Mouse (Mus musculus) cortical plate, adult 2 months (tissue): Measurements from ENCODE around the gene Pigf.

Experiments
- CTCF ChIP-seq: fragments of 200-500 bp; IDR thresholded peaks from 2 replicates; pipeline ENCODE4 v1.5.1; 2011; ENCODE audit warnings: mild to moderate bottlenecking, control low read depth, low read length; ENCODE audit not compliant: insufficient read depth; ENCODE audit errors: extremely low read depth
- POLR2A ChIP-seq: fragments of 200-500 bp; IDR thresholded peaks from 2 replicates; pipeline ENCODE4 v1.6.1; 2011; ENCODE audit warnings: mild to moderate bottlenecking, low read length, control low read depth; ENCODE audit not compliant: insufficient read depth; ENCODE audit errors: extremely low read depth

DNA sequence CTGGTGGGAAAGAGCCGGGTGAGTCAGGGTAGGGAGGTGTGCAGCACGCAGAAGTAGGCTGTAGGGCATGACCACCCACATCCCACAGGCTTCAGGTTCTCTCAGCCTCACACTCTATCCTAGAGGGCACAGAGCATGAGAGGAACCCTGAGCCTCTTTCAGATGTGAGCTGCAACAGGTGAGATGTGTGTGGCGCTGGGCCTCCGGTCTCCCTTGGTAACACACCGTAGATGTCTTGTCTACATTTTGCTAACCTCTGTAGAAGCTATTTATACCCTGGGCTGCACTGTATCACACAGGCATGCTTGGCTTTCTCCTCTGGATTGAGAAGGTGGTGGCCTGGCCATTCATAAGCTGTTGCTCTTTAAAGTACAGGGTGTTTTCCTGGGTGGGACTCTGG lies 56.6 kb downstream of the Pigf start:
- TF ChIP-seq CTCF (no peak), POLR2A (no peak)
